Mouse (Mus musculus): ENCODE measurements at regions not wholly inside any gene's neighbourhood (a gene's known extent, or its start where the extent isn't known, plus 50 kb on each side); places are given as distances from the start of the nearest gene placed in this dataset.
A peak's percentile ranks its signal among the peaks of the same experiment; 100 is the strongest.

DNA sequence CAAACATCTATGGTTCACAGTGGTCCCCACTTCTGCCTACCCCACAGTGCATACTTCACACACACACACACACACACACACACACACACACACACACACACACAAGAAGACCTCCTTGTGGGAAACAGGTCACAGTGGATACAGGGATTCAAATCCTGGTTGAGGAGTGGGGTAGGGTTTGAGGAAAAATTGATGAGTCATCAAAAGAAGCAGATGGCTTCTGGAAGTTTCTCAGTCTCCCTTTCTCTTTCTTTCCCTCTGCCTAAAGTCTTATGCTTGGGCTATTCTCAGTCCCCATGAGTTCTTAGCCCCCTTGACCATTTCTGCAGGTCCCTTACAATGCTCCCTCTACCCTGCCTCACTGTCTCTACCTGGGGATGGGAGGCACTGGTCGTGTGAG lies 56.4 kb downstream of the Rassf10 start:
- H3K27me3 ChIP-seq (ENCODE audit: insufficient read depth, low read length), result no peaks in the 10 kb centered on the region
- no peak for ATAC-seq (replicated peaks; ENCODE audit: low FRiP score, low read depth)
- no peak for DNase-seq (ENCODE audit: low spot score)
- H3K9me3 ChIP-seq (replicated peaks; ENCODE audit: low read length), result no peaks in the 10 kb centered on the region
- H3K27ac ChIP-seq, result no peak overlapping the region
- no peak overlapping the region for H3K9ac ChIP-seq (ENCODE audit: low read depth, low read length)
- no peak for TF ChIP-seq CTCF (IDR thresholded peaks at IDR 0.05; ENCODE audit: low read depth)
- no peak overlapping the region for H3K4me2 ChIP-seq (ENCODE audit: low read length)
- WGBS, result 88% methylated on average over 1 of the region's 1 CpGs
- no peaks in the 10 kb centered on the region for H3K36me3 ChIP-seq (ENCODE audit: insufficient read depth, low read length)
- H3K4me1 ChIP-seq (replicated peaks; ENCODE audit: insufficient read depth, low read length), result no peaks in the 10 kb centered on the region
- no peak overlapping the region for H3K4me3 ChIP-seq (replicated peaks; ENCODE audit: low read depth, low read length)

GRCm38 (mm10) chr7:113017092-113017755 lies 63.5 kb downstream of the Rassf10 start:
- H3K4me1 ChIP-seq (replicated peaks; ENCODE audit: insufficient read depth, low read length), result no peaks in the 10 kb centered on the region
- WGBS, result 39% methylated on average over 8 of the region's 8 CpGs
- H3K27me3 ChIP-seq (ENCODE audit: insufficient read depth, low read length), result no peaks in the 10 kb centered on the region
- DNase-seq (ENCODE audit: low spot score) (peak; percentile 29), ATAC-seq (replicated peaks; ENCODE audit: low FRiP score, low read depth) (no peak)
- H3K9me3 ChIP-seq (replicated peaks; ENCODE audit: low read length), result no peaks in the 10 kb centered on the region
- H3K4me3 ChIP-seq (replicated peaks; ENCODE audit: low read depth, low read length), result no peak overlapping the region
- no peaks in the 10 kb centered on the region for H3K36me3 ChIP-seq (ENCODE audit: insufficient read depth, low read length)
- no peak for TF ChIP-seq CTCF (IDR thresholded peaks at IDR 0.05; ENCODE audit: low read depth)
- no peak overlapping the region for H3K9ac ChIP-seq (ENCODE audit: low read depth, low read length)
- H3K4me2 ChIP-seq (ENCODE audit: low read length), result no peak overlapping the region
- no peak overlapping the region for H3K27ac ChIP-seq

DNA sequence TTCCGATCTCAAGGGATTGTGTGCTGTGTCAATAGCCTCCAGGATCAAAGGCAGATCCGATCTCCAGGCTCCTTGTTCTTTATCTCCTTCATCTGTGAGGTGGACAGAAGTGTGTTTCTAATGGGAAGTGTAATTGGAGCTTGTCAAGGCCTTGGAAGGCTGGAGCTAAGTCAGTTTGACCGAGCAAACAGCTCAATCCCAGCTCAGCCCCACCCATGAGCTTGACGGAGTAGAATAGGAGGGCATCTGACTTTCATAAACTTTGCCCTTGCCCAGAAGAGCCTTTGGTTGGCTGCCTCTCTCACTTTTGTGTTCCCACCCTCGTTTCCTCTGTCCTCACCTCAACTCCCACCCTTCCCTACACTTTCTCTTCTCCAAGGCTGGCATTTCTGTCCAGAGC lies 67.7 kb downstream of the Rassf10 start:
- ATAC-seq (replicated peaks; ENCODE audit: low FRiP score, low read depth) (no peak), DNase-seq (ENCODE audit: low spot score) (no peak)
- TF ChIP-seq CTCF (IDR thresholded peaks at IDR 0.05; ENCODE audit: low read depth), result no peak
- no peak overlapping the region for H3K27ac ChIP-seq
- WGBS, result 37% methylated on average over 5 of the region's 5 CpGs
- no peaks in the 10 kb centered on the region for H3K36me3 ChIP-seq (ENCODE audit: insufficient read depth, low read length)
- no peak overlapping the region for H3K9ac ChIP-seq (ENCODE audit: low read depth, low read length)
- H3K27me3 ChIP-seq (ENCODE audit: insufficient read depth, low read length), result no peaks in the 10 kb centered on the region
- no peaks in the 10 kb centered on the region for H3K9me3 ChIP-seq (replicated peaks; ENCODE audit: low read length)
- H3K4me1 ChIP-seq (replicated peaks; ENCODE audit: insufficient read depth, low read length), result no peaks in the 10 kb centered on the region
- H3K4me3 ChIP-seq (replicated peaks; ENCODE audit: low read depth, low read length), result no peak overlapping the region
- no peak overlapping the region for H3K4me2 ChIP-seq (ENCODE audit: low read length)

DNA sequence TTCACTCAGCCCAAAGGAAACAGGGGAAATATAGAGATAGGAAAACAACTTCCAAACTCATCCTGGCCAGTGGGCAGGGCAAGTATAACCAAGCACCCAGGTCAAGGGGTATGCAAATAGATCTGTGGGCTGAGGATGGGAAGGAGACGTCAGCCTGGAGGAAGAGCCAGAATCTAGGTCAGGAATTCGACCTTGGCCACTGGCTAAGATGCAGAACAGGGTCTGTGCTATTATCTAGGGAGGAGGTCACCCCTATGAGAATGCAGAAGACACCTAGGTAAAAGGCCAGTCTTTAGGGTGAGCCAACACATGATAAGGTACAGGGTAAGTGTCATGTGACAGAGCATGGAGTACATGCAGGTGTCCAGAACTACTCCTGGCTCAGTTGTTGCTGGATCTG lies 68.8 kb downstream of the Rassf10 start:
- no peak overlapping the region for H3K9ac ChIP-seq (ENCODE audit: low read depth, low read length)
- H3K27me3 ChIP-seq (ENCODE audit: insufficient read depth, low read length), result no peaks in the 10 kb centered on the region
- TF ChIP-seq CTCF (IDR thresholded peaks at IDR 0.05; ENCODE audit: low read depth), result no peak
- 30% methylated on average over 2 of the region's 2 CpGs for WGBS
- H3K27ac ChIP-seq, result no peak overlapping the region
- DNase-seq (ENCODE audit: low spot score), result no peak
- H3K4me1 ChIP-seq (replicated peaks; ENCODE audit: insufficient read depth, low read length), result no peaks in the 10 kb centered on the region
- ATAC-seq (replicated peaks; ENCODE audit: low FRiP score, low read depth), result no peak
- H3K36me3 ChIP-seq (ENCODE audit: insufficient read depth, low read length), result no peaks in the 10 kb centered on the region
- H3K4me3 ChIP-seq (replicated peaks; ENCODE audit: low read depth, low read length), result no peak overlapping the region
- no peaks in the 10 kb centered on the region for H3K9me3 ChIP-seq (replicated peaks; ENCODE audit: low read length)
- H3K4me2 ChIP-seq (ENCODE audit: low read length), result no peak overlapping the region

GRCm38 (mm10) chr7:113025758-113026157 lies 72.0 kb downstream of the Rassf10 start:
- DNase-seq (ENCODE audit: low spot score), result no peak
- 91% methylated on average over 1 of the region's 1 CpGs for WGBS
- Histone ChIP-seq H3K4me2 (ENCODE audit: low read length) (no peak overlapping the region), H3K4me3 (replicated peaks; ENCODE audit: low read depth, low read length) (no peak overlapping the region), H3K27me3 (ENCODE audit: insufficient read depth, low read length) (no peaks in the 10 kb centered on the region), H3K9ac (ENCODE audit: low read depth, low read length) (no peak overlapping the region), H3K9me3 (replicated peaks; ENCODE audit: low read length) (no peaks in the 10 kb centered on the region), H3K36me3 (ENCODE audit: insufficient read depth, low read length) (no peaks in the 10 kb centered on the region), H3K4me1 (replicated peaks; ENCODE audit: insufficient read depth, low read length) (no peaks in the 10 kb centered on the region), H3K27ac (no peak overlapping the region)
- ATAC-seq (replicated peaks; ENCODE audit: low FRiP score, low read depth), result no peak
- TF ChIP-seq CTCF (IDR thresholded peaks at IDR 0.05; ENCODE audit: low read depth), result no peak

GRCm38 (mm10) chr7:113026290-113027075 lies 72.7 kb downstream of the Rassf10 start:
- no peak overlapping the region for H3K27ac ChIP-seq
- no peak overlapping the region for H3K4me3 ChIP-seq (replicated peaks; ENCODE audit: low read depth, low read length)
- 81% methylated on average over 10 of the region's 10 CpGs for WGBS
- ATAC-seq (replicated peaks; ENCODE audit: low FRiP score, low read depth), result no peak
- no peaks in the 10 kb centered on the region for H3K4me1 ChIP-seq (replicated peaks; ENCODE audit: insufficient read depth, low read length)
- no peaks in the 10 kb centered on the region for H3K27me3 ChIP-seq (ENCODE audit: insufficient read depth, low read length)
- no peaks in the 10 kb centered on the region for H3K36me3 ChIP-seq (ENCODE audit: insufficient read depth, low read length)
- H3K4me2 ChIP-seq (ENCODE audit: low read length), result no peak overlapping the region
- DNase-seq (ENCODE audit: low spot score), result no peak
- no peaks in the 10 kb centered on the region for H3K9me3 ChIP-seq (replicated peaks; ENCODE audit: low read length)
- no peak for TF ChIP-seq CTCF (IDR thresholded peaks at IDR 0.05; ENCODE audit: low read depth)
- no peak overlapping the region for H3K9ac ChIP-seq (ENCODE audit: low read depth, low read length)

Data from kidney, postnatal 0 days (tissue).